Mouse (Mus musculus): ENCODE results near the gene Alpl.

Alpl gene

GRCm38 (mm10) chr4:137743791-137744190 lies 52.4 kb downstream of the Alpl start:
- DNase-seq (ENCODE audit: extremely low read depth, low read depth, low spot score): no peak

- DNase-seq (ENCODE audit: extremely low read depth, low read depth, low spot score): no peak
Observed at GRCm38 (mm10) chr4:137740350-137740749, 55.8 kb downstream of the Alpl start.

- no peak for DNase-seq (ENCODE audit: extremely low read depth, low read depth, low spot score)
Observed at GRCm38 (mm10) chr4:137739151-137739923, 56.8 kb downstream of the Alpl start.

GRCm38 (mm10) chr4:137737760-137738159 lies 58.4 kb downstream of the Alpl start:
- no peak for DNase-seq (ENCODE audit: extremely low read depth, low read depth, low spot score)

GRCm38 (mm10) chr4:137736220-137736701 lies 59.9 kb downstream of the Alpl start:
- no peak for DNase-seq (ENCODE audit: extremely low read depth, low read depth, low spot score)

- peak; percentile 19 for DNase-seq (ENCODE audit: extremely low read depth, low read depth, low spot score)
Observed at GRCm38 (mm10) chr4:137733459-137733858, 62.7 kb downstream of the Alpl start.

- peak; percentile 30 for DNase-seq (ENCODE audit: extremely low read depth, low read depth, low spot score)
Observed at GRCm38 (mm10) chr4:137732962-137733361, 63.2 kb downstream of the Alpl start.

GRCm38 (mm10) chr4:137732361-137732760 lies 63.8 kb downstream of the Alpl start:
- DNase-seq (ENCODE audit: extremely low read depth, low read depth, low spot score): no peak

GRCm38 (mm10) chr4:137731891-137732290 lies 64.3 kb downstream of the Alpl start:
- DNase-seq (ENCODE audit: extremely low read depth, low read depth, low spot score): no peak

- no peak for DNase-seq (ENCODE audit: extremely low read depth, low read depth, low spot score)
Observed at GRCm38 (mm10) chr4:137730757-137731156, 65.4 kb downstream of the Alpl start.

- no peak for DNase-seq (ENCODE audit: extremely low read depth, low read depth, low spot score)
Observed at GRCm38 (mm10) chr4:137730134-137730533, 66.0 kb downstream of the Alpl start.

GRCm38 (mm10) chr4:137729155-137729855 lies 66.9 kb downstream of the Alpl start:
- no peak for DNase-seq (ENCODE audit: extremely low read depth, low read depth, low spot score)

GRCm38 (mm10) chr4:137728399-137729154 lies 67.6 kb downstream of the Alpl start:
- DNase-seq (ENCODE audit: extremely low read depth, low read depth, low spot score): no peak

GRCm38 (mm10) chr4:137727506-137728187 lies 68.5 kb downstream of the Alpl start:
- DNase-seq (ENCODE audit: extremely low read depth, low read depth, low spot score): no peak

- no peak for DNase-seq (ENCODE audit: extremely low read depth, low read depth, low spot score)
Observed at GRCm38 (mm10) chr4:137726739-137727505, 69.3 kb downstream of the Alpl start.

- DNase-seq (ENCODE audit: extremely low read depth, low read depth, low spot score): no peak
Observed at GRCm38 (mm10) chr4:137725541-137726145, 70.5 kb downstream of the Alpl start.

GRCm38 (mm10) chr4:137724766-137725165 lies 71.4 kb downstream of the Alpl start:
- no peak for DNase-seq (ENCODE audit: extremely low read depth, low read depth, low spot score)

GRCm38 (mm10) chr4:137724212-137724611 lies 72.0 kb downstream of the Alpl start:
- DNase-seq (ENCODE audit: extremely low read depth, low read depth, low spot score): no peak

GRCm38 (mm10) chr4:137723527-137723926 lies 72.7 kb downstream of the Alpl start:
- DNase-seq (ENCODE audit: extremely low read depth, low read depth, low spot score): no peak
